Mouse (Mus musculus) kidney, postnatal 36 days (tissue): ENCODE results near the gene Gtf3c1.

Experiments
- DNase-seq, 2 experiments: peaks; one replicate each; pipeline ENCODE4 v3.0.0; 2021 to 2022; ENCODE audit warnings: mixed read lengths in 2 of 2

Gene Gtf3c1

DNA sequence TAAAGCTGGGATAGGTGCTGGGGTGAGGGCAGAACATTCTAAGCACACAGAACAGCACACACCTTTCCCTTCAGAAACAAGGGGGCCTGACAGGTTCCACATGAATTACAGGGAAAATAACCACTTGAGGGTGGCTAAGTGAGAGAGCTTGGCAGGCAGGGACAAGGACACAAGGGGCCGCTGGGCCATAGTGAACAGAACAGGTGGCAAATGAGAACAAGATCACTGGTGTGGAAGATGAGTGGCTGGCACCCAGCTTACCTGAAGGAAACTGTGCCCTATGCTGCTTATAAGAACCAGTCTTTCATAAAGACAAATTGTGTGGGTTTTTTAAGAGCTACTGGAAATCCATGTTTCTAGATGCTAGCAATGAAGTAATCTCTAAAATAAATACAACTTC is 4.8 kb downstream of the Gtf3c1 start:
- DNase-seq = no peak

DNA sequence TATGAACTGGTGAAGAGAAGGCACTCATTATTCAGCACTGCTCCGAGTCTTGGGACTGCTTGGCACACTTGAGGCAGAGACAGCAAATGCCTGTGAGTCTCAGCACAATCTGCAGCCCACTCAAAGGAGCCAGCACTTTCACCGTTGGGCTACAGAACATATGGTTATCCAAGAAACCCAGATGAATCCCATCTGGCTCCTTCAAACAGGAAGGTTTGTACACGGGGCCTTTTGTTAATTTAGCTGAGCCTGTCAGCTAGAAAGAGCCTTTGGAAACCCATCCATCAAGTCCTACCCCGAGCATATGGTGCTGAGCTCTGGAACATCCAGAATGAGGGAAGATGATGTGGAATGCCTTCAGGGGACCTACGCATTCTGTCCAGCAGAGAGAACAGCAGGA is 13.5 kb downstream of the Gtf3c1 start:
- DNase-seq = no peak

DNA sequence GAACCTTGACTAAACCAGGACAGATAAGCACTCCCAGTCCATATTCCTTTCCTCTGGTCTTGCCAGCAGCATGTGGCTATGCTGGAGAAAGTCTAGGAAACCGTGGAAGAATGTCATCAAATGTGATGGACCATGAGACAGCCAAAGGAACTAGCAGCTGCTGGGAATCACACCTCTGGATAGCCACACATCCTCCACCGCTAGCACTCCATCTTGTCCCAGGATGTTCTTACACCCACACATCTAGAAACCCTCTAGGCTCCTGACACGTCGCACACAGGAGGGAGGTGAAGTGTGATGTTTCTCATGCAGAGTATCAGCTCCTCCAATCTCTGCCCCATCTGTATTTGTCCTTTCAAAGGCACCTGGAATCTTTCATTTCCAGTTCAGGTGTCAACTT is 17.1 kb downstream of the Gtf3c1 start:
- DNase-seq = no peak

DNA sequence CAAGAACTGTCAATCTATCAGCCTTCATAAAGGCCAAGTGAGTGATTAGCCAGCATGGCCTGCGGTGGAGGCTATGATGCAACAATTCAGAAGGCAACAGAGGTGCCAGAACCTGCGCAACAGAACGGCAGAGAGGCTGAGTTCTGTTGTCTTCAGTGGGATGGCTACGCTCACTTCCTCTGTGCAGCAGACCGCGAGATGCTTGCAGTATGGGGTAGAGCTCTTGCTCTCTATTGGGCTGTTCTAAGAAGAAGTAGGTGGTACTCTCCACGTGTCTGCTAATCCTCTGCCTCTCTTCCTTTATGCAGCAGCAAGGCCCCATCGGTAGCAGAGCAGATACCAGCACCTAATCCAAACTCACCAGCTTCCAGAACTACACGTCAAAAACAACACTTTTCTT is 27.6 kb downstream of the Gtf3c1 start:
- DNase-seq = no peak

DNA sequence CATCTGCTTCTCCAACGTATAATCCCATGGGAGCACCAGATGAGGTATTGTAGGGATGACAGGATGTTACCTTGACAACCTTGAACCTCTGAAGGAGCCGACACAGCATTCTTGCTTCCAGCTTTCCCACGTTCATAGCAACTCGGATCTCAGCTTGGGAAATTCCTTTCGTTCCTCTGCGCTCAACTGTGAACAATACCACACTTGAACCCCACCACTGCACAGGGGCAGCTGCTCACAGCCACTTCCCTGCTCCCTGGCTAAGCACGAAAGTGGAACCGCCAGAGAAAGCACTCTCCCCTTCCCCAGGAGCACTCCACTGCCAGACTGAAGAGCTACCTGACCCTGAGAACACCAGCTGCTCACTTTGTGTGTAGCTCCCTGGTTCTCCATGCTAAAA is 28.8 kb downstream of the Gtf3c1 start:
- DNase-seq = peak; percentile 18 to 19

DNA sequence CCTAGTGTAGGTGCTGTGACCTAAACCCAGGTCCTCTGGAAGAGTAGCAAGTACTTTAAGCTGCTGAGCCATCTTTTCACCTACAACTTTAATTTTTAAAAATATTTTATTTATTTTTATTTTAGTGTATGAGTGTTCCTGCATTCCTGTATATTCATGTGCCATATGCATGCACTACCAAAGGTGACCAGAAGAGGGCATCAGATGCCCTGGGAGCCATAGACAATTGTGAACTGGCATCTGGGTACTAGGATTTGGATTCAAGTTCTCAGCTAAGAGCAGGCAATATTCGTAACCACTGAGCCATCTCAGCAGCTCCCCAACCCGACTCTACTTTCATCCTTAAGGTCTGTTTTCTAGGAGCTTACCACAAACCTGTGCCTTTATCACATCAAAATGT is 32.7 kb downstream of the Gtf3c1 start:
- peak; percentile 42 to 76 for DNase-seq

DNA sequence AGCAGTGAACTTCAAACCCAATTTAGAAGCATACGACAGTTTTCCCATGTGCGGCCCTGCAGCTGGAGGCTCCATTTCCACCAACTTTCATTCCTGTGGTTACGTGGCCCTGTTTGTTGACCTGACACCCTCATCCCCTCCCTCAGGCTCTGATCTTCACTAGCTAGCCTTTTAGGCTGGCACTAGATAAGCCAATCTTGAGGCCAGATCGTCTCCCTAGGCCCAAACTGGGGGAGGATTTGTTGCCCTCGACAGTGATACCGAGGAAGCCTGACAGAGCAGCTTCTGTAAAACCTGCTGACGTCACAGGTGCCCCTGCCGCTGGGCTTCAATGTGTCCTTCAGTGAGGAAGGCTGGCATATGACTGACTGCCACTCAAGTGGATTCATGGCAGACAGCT is 36.2 kb downstream of the Gtf3c1 start:
- DNase-seq = no peak

DNA sequence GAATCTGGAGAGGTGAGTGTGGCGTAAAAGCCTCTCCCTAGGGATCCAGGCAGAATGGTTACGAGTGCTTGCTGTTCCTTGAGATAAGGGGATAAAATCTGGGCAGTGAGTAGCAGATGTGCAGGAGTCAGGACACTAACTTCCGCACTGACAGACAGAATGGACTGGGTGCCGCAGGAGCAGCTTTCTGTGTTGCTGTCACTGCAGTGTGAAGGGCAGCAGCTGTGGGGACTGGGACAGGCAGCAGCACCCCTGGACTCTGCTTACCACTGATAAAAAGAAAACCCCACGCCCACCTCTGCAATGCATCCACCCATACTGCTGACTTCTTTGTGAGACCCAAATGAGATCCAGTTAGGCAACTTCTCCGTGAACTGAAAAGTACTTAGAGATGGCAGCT is 36.7 kb downstream of the Gtf3c1 start:
- DNase-seq = no peak

DNA sequence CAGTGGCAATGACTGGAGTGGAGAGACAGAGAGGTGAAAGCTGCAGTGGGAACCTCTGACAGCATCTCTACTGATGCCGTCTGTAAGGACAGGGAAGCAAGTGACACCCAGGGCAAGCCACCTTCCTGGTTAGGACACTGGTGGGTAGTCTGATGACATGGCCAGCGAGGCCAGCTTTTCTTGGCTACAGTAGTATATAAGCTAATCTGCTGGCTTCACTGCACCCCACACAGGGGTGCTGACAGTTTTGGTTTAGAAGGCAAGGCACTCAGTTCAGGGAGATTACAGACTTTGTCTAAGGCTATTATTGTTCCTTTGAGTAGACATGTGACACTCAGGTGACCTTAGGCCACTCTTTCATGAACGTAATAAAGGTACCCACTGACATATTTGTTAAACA is 43.9 kb downstream of the Gtf3c1 start:
- DNase-seq = no peak

DNA sequence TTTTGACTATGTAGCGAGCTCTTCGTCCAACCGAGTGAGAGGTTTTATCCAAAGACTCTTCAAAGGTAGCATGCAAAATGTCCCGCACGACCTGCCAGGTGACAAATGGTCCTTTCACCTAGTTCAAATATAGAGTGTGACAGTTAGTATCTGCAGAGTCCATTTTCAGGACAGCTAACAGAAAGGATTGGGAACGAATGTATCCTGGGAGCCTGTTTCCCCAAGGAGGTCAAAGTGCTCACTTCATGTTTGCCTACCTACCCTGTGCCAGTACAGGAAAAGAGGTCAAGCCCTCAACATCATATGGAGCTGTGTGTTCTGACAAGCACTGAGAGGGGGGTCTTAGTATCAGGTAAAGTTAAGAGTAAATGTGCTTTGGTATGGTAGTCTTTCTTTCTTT is 50.1 kb downstream of the Gtf3c1 start:
- no peak for DNase-seq

DNA sequence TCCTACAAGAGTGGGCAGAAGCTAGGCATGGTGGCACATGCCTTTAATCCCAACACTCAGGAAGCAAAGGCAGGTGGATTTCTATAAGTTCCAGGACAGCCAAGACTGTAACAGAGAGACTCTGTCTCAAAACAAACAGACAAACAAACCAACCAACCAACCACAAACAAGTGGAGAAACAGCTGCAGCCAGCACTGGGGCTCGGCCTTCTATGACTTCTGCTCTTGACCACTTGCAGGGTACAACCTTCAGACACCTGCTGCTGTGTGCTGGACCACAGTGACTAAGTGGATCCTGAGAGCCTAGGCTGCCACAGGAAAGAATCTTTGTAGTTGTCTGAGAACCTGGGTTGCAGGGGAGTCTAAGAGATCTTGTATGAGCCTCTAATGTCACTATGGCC is 58.6 kb downstream of the Gtf3c1 start:
- no peak for DNase-seq

DNA sequence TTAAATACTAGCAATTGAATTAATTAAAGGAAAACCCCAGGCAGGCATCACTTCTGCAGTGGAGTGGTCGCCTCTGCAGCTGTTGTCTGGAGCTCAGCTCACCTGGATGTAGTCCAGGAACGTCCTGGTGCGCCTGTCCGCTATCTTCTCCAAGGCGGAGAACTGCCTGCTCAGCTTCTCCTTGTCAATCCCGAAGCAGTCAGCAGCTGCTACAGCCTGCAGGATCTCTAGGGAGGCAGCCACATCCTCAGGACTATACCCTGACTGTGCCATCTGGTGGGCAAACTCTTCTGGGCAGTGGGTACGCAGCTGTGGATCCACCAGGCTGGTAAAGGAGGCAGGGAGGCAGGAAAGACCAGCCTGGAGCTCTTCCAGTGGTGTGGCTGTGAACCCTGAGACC is 62.2 kb downstream of the Gtf3c1 start:
- no peak for DNase-seq

DNA sequence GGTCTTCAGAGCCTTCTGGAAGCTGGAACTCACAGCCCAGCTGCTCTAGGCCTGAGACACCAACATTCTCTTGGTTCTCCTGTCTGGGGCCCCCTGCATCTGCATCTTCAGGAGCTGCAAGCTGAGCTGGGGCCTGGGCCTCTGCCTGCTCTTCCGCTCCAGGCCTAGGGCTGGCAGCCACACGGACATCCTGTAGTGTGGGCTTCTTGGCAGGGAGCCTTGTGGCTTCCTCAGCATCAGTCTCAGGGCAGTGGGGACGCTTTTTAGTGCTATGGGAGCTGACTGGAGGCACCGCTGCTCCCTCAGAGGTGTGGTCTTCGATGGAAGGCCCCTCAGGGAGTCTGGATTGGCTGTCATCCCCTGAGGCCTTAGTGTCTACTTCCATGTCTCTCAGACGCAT is 63.7 kb downstream of the Gtf3c1 start:
- DNase-seq = peak; percentile 23 to 57

DNA sequence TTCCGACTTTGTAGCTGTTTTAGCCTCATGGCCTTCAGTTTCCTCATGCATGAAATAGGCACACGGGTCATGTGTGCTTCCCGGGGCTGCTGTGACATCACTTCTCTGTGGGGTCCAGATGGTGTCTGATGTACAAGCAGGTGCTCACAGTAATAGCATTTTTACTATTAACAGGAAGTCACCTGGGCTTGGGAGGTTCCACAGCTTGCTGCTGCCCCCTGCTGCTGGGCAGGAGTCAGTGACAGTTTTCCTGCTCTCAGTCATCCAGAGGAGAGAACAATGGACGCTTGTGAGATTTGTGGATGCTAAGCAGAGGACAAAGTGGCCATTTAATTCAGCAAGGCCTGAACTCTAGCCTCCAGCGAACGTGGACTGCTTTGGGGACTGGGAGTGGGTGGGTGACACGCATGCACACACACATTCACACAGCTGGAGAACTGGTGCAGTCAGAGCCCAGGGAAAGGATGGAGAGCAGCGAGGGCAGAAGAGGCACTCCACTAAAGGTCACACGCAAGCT is 68.7 kb downstream of the Gtf3c1 start:
- DNase-seq = peak; percentile 31 to 84

DNA sequence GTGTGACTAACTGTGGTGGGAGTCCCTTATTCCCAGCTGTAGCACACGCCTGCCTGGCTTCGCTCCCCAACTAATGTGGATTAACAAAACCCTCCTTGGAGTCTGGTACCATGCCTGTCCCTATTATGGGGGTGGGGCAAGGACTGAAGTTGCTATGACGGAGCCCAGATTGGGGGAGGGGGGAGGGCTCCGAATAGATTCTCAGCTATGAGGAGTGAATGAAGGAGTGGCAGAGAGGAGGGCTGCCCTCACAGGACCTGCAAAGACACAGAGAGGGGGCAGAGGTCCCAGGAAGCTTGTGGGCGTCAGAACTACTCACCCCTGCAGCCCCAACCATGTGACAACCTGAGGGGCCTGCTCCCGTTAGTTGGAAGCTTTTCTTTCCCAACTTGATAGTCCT is 69.2 kb downstream of the Gtf3c1 start:
- no peak for DNase-seq

DNA sequence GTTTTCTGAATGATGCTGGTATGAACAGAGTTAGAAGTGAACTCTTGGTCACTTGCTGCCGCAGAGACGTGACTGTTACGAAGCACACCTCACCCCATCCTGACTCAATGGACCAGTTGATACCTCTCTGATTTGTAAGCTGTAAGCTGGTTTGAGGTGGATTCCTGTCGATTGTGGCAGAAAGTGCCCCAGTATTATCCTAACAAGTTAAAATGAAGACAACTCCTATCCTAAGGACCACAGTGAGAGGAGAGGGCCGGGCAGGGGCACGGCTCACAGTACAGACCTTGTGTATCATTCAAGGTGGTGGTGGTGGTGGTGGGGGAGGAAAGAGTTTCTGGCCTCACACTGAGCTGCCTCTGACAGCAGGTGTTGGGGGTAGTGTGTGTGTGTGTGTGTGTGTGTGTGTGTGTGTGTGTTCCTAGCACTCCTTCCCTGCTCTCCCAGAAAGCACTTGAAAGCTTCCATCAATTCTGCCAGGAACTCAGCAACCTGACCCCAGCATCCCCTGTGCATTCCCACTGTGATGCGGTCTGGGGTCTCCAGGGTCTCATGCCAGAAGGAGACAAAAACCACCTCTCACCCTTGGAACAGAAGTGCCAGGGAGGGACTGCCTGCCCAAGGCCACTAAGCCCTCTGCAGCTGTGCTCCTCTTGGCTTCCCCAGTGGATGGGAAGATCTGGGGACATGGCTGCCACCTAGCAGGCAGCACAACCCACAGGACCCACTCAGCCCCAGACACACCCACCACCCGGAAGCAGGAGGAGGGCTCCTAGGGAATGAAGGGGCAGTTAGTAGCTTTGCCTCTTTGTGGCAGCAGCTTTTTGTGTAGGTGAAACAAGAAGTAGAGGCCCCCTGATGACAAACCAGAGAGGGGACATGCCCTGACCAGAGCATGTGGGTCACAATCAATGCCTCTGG is 70.1 kb downstream of the Gtf3c1 start:
- no peak for DNase-seq

DNA sequence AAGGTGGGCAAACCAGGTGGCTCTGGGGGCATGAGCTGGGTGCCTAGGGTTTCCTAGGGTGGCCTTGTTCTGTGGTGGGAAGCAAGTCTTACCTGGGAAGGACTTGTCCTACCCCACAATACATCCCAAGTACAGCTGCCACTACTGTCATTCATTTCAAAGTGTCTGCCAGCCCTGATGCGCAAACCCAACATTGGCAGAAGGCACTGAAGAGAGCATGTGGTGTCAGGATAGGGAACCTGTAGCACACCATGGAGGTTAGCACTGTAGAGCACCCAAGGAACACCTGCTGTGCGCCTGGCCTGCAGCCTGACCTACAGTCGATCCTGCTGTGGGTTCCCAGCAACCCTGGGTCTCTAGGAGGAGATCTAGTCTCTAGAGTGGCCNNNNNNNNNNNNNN is 76.6 kb downstream of the Gtf3c1 start:
- no peak for DNase-seq

DNA sequence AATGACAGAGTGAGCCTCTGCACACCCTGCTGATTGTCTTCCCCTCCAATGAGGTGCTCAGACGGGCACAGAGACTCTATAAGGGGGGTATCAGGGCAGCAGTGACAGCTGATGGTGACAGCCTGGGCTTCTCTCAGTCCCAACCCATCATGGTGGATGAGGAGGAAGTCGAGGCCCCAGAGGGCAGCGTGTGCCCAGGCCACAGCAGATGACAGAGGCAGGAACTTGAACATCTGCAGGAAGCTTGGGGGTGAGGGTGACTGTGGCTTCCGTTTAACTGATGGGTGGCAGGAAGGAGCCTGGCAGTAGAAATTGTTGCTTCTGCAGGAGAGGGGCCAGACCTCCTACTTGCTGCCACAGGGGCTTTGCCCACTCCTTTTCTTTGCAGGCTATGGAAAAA is 77.3 kb downstream of the Gtf3c1 start:
- peak in 1 of 2 experiments; percentile 12 for DNase-seq

DNA sequence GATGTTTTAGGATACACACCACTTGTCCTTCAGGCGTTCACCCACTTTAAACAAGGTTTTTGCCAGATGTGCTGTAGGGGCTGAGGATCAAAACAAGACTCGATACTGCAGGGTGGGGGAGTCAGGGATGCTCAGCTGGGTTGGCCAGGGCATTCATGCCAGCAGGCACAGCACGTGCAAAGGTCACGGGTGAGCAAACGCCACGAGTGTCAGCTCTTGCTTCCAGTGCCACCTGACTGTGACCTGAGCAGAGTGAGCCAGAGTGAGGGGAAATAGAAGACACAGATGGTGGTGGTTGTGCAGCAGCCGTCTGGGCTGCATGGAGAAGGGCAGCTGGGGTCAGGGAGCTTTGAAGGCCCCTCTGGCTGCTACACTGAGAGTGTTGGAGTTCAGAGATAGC is 81.8 kb downstream of the Gtf3c1 start:
- DNase-seq = no peak

DNA sequence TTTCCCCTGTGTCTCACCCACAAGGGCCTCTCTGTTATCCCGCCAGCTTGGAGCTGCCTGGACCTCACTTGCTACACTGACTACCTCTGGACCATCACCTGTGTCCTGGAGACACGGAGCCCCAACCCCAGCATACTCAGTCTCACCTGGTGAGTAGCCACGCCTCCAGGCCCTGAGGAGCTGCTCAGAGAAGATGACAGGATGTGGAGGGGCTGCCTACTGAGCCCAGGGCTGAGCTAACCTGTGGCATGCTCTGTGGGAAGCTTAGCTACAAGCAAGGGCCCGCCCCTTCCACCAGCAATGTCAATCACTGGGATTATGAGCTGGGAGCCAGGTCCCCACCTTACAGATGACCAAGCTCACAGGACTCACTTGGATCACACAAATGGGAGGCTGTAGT is 82.4 kb downstream of the Gtf3c1 start:
- DNase-seq = no peak

DNA sequence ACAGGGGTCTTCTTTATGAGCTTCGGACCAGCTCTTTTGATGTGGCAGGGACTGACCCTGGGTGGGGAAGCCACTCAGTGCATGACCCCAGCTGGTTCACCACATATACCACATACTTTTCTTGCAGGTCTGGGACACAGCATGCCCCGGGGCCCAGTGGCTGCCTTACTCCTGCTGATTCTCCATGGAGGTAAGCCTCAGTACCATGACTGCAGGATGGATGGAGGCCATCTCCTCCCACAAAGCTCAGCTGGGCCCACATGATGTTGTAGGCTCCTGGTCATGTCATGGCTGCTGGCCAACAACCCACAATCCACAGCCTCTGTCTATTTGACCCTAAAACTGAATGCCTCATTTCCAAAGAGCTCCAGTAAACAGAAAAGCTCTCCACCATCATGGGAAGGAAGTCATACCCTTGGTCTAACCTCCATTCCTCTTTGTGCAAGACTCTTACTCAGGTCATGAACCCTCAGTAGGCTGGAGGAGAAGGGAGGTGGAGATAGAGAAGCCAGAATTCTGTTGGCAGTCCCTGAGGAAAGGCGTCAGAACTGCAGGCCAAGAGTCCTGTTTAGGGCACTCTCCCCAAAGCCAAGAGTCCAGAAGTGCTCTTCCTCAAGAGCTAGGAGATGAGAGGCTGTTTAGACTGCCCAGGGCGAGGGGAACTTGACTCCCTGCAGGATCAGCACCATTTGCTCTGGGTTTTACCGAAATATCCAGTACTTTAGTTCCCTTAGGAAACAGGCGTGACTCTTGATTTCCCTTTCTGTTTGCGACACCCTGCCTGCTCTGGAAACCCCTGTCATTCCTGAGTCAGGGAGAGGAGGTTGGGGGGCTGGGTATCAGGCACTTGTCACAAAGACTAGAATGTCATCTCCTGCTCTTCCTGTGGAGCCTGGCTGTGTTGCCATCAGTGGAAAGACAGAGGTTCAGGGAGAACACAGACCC is 84.6 kb downstream of the Gtf3c1 start:
- no peak for DNase-seq

DNA sequence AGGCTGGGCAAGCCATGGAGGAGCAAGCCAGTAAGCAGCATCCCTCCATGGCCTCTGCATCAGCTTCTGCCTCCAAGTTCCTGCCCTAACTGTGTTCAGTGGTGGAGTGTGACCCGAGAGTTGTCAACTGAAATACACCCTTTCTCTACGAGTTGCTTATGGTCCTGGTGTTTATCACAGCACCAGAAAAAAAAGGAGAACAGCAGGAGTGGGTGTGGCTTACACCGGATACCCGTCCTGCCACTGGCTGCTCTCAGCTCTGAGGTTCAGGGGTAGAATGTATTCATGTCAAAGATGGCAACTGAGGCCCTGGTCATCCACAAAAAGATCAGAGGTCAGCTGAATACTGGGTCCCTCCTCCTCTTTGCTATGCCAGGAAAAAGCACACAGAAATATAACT is 87.5 kb downstream of the Gtf3c1 start:
- no peak for DNase-seq

DNA sequence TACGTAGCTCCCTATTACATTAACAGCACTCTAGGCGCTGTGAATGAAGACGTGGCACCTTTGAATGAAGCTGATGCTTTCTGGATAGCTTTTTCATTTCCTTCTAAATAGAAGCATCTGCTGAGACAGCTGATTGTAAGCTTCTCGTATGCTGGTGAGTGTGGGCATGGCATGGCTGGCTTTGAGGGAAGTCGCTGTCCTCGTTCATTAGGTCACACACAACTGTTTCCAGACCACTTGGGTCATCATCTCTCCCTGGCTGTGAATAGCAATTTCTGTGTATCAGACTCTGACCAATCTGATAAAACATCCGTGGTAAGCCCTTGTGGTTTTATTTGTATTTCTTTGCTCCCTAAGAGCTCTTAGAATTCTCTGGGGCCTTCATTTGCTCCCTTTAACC is 89.6 kb downstream of the Gtf3c1 start:
- DNase-seq = no peak

DNA sequence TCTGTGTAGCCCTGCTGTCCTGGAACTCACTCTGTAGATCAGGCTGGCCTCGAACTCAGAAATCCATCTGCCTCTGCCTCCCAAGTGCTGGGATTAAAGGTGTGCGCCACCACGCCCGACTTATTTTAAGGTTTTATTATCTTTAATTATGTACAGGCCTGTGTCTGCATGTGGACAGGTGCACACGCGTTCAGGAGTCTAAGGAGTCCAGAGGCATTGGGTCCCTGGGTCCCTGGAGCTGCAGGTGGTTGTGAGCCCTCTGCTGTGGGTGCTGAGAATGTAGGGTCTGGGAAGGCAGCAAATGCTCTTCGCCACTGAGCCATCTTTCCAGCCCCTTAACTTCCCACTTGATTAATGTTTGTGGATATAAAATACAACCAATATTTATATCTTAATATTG is 92.1 kb downstream of the Gtf3c1 start:
- no peak for DNase-seq
